Mouse (Mus musculus) lung, postnatal 0 days (tissue): ENCODE measurements around the gene Ndufb3. TPM values are rescaled to one million over a fixed set of nuclear protein-coding genes. Genes with fewer than 3 reads are reported as not detected.
"Not testable (repeated sequence)": the region's sequence is repeated elsewhere in the genome, so short reads cannot be mapped to it uniquely, and the experiment has no call there.

Experiments used
- ATAC-seq: fragments of 200-750 bp; cut with Nextera tagmentation; 2 replicates; pipeline ENCODE4 v1.8.0; 2017; ENCODE audit warnings: moderate library complexity
- DNase-seq: peaks from one replicate; pipeline ENCODE4 v3.0.0-alpha.2; 2016; ENCODE audit warnings: low spot score
- H3K27ac ChIP-seq: fragments of 300-500 bp; sonication (generic); 2 replicates; pipeline ENCODE4 v1.5.1; 2014; ENCODE audit warnings: antibody characterized with exemption, mild to moderate bottlenecking, low read length, mixed read lengths
- H3K27me3 ChIP-seq: fragments of 300-500 bp; sonication (generic); replicated peaks from 2 replicates; pipeline ENCODE4 v1.6.1; 2014; ENCODE audit warnings: low read length, mixed read lengths; ENCODE audit not compliant: insufficient read depth
- H3K36me3 ChIP-seq: fragments of 300-500 bp; sonication (generic); 2 replicates; pipeline ENCODE4 v1.6.1; 2014; ENCODE audit warnings: low read length, mixed read lengths; ENCODE audit not compliant: insufficient read depth
- H3K4me1 ChIP-seq: fragments of 300-500 bp; sonication (generic); 2 replicates; pipeline ENCODE4 v1.6.1; 2014; ENCODE audit warnings: antibody characterized with exemption, low read depth, low read length, mixed read lengths; ENCODE audit not compliant: insufficient read depth
- H3K4me2 ChIP-seq: fragments of 300-500 bp; sonication (generic); replicated peaks from 2 replicates; pipeline ENCODE4 v1.6.1; 2014; ENCODE audit warnings: low read depth, mild to moderate bottlenecking, low read length, moderate library complexity, mixed read lengths
- H3K4me3 ChIP-seq: fragments of 300-500 bp; sonication (generic); 2 replicates; pipeline ENCODE4 v1.5.1; 2014; ENCODE audit warnings: low read depth, low read length
- H3K9ac ChIP-seq: fragments of 300-500 bp; sonication (generic); replicated peaks from 2 replicates; pipeline ENCODE4 v1.6.1; 2014; ENCODE audit warnings: low read depth, mild to moderate bottlenecking
- H3K9me3 ChIP-seq: fragments of 300-500 bp; sonication (generic); 2 replicates; pipeline ENCODE4 v1.6.1; 2016; ENCODE audit warnings: low read length, mixed read lengths
- CTCF ChIP-seq: IDR thresholded peaks from 2 replicates; pipeline ENCODE4 v1.5.1; 2016; ENCODE audit warnings: antibody characterized with exemption, mild to moderate bottlenecking
- EP300 ChIP-seq: IDR thresholded peaks from 2 replicates; pipeline ENCODE4 v1.6.1; 2016; ENCODE audit warnings: antibody characterized with exemption, mild to moderate bottlenecking, control low read depth
- WGBS: fragments of 180-500 bp; shearing (Covaris S2); extraction: QIAGEN DNeasy Blood & Tissue Kit; methylation state at CpG from one replicate; pipeline ENCODE4 v1.1.7; 2014; 5-methylcytosine and 5-hydroxymethylcytosine counted together
- polyA plus RNA-seq: library from polyadenylated mRNA; unstranded; fragments of >200 nt; fragmentation: Nextera tagmentation; extraction: Ambion mirVana; gene quantifications from 2 replicates; pipeline ENCODE4 v1.2.1, GENCODE M21; 2015

Ndufb3 gene
- polyA plus RNA-seq, 1 experiment from 2014 or later = 163 TPM

- Histone ChIP-seq H3K36me3 (no peaks in the 10 kb centered on the region), H3K4me2 (no peak overlapping the region), H3K27me3 (no peaks in the 10 kb centered on the region), H3K4me3 (no peak overlapping the region), H3K9ac (no peak overlapping the region), H3K9me3 (no peaks in the 10 kb centered on the region), H3K4me1 (no peaks in the 10 kb centered on the region), H3K27ac (no peak overlapping the region)
- no peak for TF ChIP-seq CTCF
- 72% methylated on average over 3 of the region's 3 CpGs for WGBS
- DNase-seq (no peak), ATAC-seq (no peak)
Measured at GRCm38 (mm10) chr1:58621251-58621650, 35.1 kb downstream of the Ndufb3 start.

DNA sequence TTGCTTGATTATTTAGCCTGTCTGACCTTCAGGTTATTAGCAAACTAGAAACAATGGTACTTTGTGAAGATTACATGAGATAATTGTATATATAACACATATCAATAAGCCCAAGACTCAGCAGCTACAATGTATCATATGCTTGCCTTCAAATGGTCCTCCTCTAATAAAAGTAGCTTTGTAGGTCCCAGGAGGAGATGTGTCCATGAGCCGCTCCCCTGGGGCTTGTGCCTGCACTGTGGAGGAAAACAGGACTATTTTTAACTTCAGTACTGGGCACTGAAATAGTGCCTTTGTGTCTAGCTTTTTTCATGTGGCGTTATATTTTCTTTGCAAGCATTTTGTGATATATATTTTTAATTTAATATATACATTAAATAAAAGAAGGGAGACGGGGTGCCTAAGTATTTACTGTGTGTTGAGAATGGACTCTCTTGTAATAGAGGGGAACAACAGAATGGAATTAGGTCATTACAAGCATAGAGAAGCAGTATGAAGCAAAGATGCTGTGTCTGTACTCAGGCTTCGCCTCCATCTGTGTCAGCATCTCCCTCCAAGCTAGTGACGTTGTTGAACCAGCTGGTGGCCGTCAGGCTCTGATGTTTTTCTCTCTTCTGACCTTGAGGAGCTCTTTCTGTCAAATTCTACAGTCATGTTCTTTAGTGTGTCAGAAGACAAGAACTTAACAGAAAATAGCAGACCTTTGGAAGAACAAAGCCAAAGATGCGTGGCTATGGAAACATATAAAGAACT, 36.0 kb downstream of the Ndufb3 start:
- Histone ChIP-seq H3K9me3 (no peaks in the 10 kb centered on the region), H3K4me3 (no peak overlapping the region), H3K4me1 (no peaks in the 10 kb centered on the region), H3K36me3 (no peaks in the 10 kb centered on the region), H3K9ac (no peak overlapping the region), H3K4me2 (no peak overlapping the region), H3K27me3 (no peaks in the 10 kb centered on the region), H3K27ac (no peak overlapping the region)
- no peak for TF ChIP-seq CTCF
- no peak for TF ChIP-seq EP300
- DNase-seq (peak; percentile 73), ATAC-seq (peak; percentile 26; the same call in 1 of the 2 replicates)
- 53% methylated on average over 7 of the region's 7 CpGs for WGBS

- H3K27me3 ChIP-seq, H3K36me3 ChIP-seq, H3K9ac ChIP-seq, H3K4me2 ChIP-seq, DNase-seq, H3K9me3 ChIP-seq, ATAC-seq, H3K4me3 ChIP-seq, H3K27ac ChIP-seq, H3K4me1 ChIP-seq: not testable (repeated sequence)
- WGBS = 82% methylated on average over 1 of the region's 2 CpGs
Measured at GRCm38 (mm10) chr1:58628847-58629246, 42.7 kb downstream of the Ndufb3 start.

Other genes starting within 250 kb of the Ndufb3 start
- gene Bzw1, start 193.5 kb upstream of the Ndufb3 start, polyA plus RNA-seq = 201 and 206 TPM in 2 replicates
- gene Clk1, start 162.3 kb upstream of the Ndufb3 start, polyA plus RNA-seq = 236 and 247 TPM in 2 replicates
- 13.0 and 14.9 TPM in 2 replicates for gene Nif3l1, start 141.2 kb upstream of the Ndufb3 start, polyA plus RNA-seq
- gene Ppil3, start 140.9 kb upstream of the Ndufb3 start, polyA plus RNA-seq = 31.3 and 35.1 TPM in 2 replicates
- gene Orc2, start 81.3 kb upstream of the Ndufb3 start, polyA plus RNA-seq = 11.4 and 12.4 TPM in 2 replicates
- 6.6 and 7.8 TPM in 2 replicates for gene Fam126b, start 61 bp upstream of the Ndufb3 start, polyA plus RNA-seq
- 0.11 and 0.21 TPM in 2 replicates for gene Als2cr12, start 109.6 kb downstream of the Ndufb3 start, polyA plus RNA-seq
- gene Cflar, start 125.1 kb downstream of the Ndufb3 start, polyA plus RNA-seq = 62.1 and 62.2 TPM in 2 replicates
- gene Casp8, start 209.0 kb downstream of the Ndufb3 start, polyA plus RNA-seq = 33.4 and 41.8 TPM in 2 replicates